Mouse (Mus musculus) left cerebral cortex, postnatal 25 days (tissue): Measurements from ENCODE around the gene Rasl11a. TPM values are rescaled to one million over a fixed set of nuclear protein-coding genes. Genes with fewer than 3 reads are reported as not detected.

ENCODE experiments used
- DNase-seq, 2 experiments: peaks; one replicate each; pipeline ENCODE4 v3.0.0; 2022; ENCODE audit warnings: low spot score in 2 of 2, mixed read lengths in 1 of 2
- intact Hi-C: fragments of 180-260 bp; cut with DNase I; formaldehyde crosslinking; loops from one replicate; pipeline ENCODE4 v1.15.1; 2025
- total RNA-seq, 2 experiments: library from RNA; stranded (reverse); gene quantifications; 2 replicates each; pipeline ENCODE4 v1.2.3; 2021

Gene Rasl11a
- total RNA-seq = 10 to 100 TPM in 1 of 2 experiments, 1 to 10 TPM in 1; 7.1 to 11.2 TPM

DNA sequence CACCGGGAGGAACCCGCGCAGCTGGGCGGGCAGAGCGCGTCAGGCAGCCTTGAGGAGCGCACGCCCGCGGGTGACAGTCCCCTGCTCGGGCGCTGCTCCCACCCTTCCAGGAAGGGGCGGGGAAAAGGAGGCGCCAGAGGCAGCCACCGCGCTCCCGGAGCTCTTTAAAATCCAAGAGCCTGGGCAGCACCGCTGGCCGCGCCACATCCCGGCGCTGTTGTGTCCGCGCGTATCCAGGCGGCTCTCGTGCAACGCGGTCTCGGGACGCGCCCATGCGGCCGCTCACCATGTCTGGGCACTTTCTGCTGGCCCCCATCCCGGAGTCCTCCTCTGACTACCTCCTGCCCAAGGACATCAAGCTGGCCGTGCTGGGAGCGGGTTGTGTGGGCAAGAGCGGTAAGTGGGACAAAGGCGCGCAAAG is at the start of gene Rasl11a:
TSS of gene Rasl11a (plus strand) at position 127 of the 421 bp plus-strand sequence.
- intact Hi-C loops = loop anchor here (5.0 kb wide), 2 partner anchors 57 to 138 kb away; no protein-coding TSS in a partner anchor

GRCm38 (mm10) chr5:146795728-146796127 is 49.1 kb upstream of the Rasl11a start:
- DNase-seq = peak; percentile 47 to 57
- intact Hi-C loops = no loop called here

More for the DNA sequence above, at the start of gene Rasl11a:
- peak; percentile 82 to 86 for DNase-seq

GRCm38 (mm10) chr5:146798031-146798430 is 46.8 kb upstream of the Rasl11a start:
- intact Hi-C loops = no loop called here
- no peak for DNase-seq

DNA sequence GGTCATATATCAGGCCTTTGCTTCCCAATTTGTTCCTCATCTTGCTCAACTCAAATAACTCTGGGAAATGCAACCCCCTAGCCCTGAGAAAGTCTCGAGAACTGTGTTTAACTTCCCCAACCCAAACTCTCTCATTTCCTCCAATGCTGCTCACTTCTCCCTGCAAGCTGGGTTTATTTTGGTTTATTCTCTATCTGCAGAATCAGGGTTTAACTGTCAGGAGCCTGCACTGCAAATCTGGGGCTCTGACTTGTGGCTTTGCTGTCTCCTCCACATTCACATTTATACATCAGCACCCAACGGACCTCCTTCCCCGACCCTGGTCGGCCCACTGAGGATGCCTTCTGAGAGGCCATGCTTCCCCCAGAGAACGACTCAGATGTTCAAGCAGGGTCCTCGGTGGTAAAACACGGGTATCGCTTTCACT is 38.9 kb upstream of the Rasl11a start:
- intact Hi-C loops = no loop called here
- DNase-seq = no peak

DNA sequence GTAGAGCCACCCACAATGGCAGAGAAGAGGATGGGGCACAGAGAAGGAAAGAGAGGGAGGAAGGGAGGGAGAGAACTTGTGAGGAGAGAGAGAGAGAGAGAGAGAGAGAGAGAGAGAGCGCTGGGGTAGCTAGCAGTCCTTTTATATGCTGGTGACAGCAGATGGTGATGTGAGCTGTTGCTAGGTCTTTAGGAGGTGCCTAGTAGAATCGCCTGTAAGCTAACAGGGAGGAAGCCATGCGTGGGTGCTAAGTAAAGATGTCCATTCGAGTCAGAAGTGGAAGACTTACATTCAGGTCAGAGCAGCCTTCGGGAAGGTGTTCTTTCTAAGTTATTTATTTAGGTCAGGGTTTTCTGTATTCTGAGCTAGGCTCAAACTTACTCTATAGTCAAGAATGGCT is 34.9 kb upstream of the Rasl11a start:
- intact Hi-C loops = no loop called here
- peak; percentile 39 to 81 for DNase-seq

- intact Hi-C loops = no loop called here
- DNase-seq = no peak
These were observed 32.0 kb upstream of the Rasl11a start for GRCm38 (mm10) chr5:146812866-146813265.

GRCm38 (mm10) chr5:146813421-146813820 is 31.4 kb upstream of the Rasl11a start:
- intact Hi-C loops = no loop called here
- DNase-seq = no peak

DNA sequence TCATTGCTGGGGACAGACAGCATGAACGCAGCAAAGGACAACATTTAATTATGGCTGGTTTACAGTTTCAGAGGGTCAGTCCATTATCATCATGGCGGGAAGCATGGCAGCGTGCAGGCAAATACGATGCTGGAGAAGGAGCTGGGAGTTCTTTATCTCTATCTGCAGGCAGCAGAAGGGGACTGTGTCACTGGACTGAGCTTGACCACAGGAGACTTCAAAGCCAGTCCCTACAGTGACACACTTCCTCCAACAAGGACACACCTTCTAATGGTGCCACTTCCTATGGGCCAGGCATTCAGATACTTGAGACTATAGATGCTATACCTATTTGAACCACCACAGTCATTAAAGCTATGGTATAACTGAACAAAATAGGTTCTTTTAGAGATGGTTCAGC is 29.5 kb upstream of the Rasl11a start:
- intact Hi-C loops = no loop called here
- DNase-seq = no peak

- intact Hi-C loops = no loop called here
- DNase-seq = peak in 1 of 2 experiments; percentile 74
These were observed 27.3 kb upstream of the Rasl11a start for GRCm38 (mm10) chr5:146817583-146817982.

DNA sequence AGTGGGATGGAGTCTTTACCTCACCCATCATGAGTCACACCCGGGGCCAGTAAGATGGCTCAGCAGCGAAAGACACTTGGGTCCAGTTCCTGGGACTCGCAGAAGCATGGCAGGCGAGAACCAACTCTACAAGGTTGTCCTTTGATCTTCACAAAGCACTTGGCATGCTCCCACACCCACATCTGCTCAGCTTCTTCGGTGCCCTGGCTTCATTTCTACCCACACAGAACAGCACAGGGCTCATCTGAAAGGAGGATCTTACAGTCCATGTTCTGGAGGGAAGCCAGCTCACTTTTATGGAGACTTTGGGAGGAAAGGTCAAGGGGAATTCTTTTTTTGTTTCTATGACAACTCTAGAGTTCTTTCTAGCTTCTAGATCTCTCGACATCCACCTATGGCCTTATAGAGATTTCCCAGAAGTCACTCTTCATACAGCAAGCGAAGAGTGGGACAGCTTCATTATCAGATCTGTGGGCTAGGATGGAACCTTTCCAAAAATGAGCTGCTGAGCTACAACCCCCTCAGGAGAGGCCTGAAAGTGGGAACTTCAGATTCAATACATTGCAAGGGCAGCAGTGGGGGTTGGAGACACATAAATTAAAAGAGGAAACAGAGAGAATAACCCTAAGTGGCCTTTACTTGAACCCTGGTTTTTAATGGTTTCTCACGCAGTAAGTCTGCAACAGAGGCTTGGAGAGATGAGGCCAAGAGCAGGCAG is 25.8 kb upstream of the Rasl11a start:
- DNase-seq = no peak
- intact Hi-C loops = no loop called here

DNA sequence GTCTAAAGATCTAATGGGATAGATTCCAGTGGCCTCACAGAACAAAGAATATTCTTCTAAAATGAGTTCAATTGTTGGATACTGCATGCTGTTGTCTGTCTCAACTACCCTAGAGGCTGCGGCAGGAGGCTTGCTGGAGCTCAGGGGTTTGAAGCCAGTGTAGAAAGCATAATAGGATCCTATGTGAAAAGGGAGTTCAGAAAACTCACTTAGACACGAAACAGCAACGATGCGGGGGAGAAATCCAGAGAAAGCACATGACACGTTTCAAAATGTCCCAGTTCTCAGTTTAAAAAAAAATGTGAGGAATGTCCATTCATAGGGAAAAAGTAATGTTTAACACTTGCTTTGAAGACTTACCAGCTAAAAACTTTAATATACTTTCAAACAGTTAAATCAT is 21.9 kb upstream of the Rasl11a start:
- DNase-seq = peak in 1 of 2 experiments; percentile 71
- intact Hi-C loops = no loop called here

- intact Hi-C loops = no loop called here
- no peak for DNase-seq
These were observed 15.3 kb upstream of the Rasl11a start for GRCm38 (mm10) chr5:146829528-146829927.

DNA sequence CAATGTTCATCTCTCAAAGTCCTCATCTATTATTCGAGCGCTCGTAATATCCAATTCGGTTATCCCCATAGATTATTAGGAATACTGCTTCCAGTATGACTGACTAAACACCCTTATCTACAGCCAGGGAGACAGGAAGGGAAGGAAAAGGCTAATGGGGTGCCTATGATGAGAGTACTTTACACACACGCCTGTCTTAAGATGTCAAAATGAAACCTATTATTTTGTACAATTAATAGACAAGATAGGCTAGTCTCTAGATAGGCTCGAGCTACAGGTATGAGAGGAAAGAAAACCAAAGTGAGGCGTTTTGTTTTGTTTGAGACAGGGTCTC is 12.5 kb upstream of the Rasl11a start:
- intact Hi-C loops = no loop called here
- DNase-seq = no peak

DNA sequence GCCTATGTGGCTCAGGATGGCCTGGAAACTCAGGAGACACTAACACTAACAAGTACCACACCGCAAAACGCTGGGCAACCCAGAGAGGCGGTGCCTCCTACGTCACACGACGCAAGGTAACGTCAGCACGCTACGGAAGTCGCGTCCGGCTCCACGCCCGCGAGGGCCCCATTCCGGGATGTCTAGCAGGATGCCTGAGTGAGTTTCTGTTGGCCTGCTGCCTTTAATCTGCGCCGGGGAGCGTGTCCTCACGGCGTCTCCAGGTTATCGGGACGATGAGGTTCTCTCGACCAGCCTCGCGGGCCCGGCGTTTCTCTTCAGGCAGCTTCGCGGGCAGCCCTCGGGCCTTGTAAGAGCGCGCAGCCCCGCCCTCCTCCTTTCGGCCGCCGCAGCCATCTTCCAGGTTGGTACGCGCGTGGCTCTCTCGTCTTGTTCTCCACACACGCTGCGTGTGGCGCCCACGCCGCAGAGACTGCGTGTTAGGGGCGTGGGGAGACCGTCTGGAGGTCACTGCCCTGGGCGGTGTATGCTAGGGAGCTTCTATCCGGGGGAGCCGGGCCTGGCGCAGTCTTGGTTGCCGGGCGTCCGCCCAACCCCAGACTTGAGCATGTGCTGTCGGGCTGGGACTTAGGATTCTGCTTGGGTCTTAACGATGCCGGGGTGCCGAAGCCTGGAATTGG is 12.0 kb upstream of the Rasl11a start, which contains the start of gene Rpl21:
TSS of gene Rpl21 (plus strand) at position 122 of the 680 bp plus-strand sequence.
- intact Hi-C loops = loop anchor here (1.0 kb wide), 1 partner anchor 39 kb away; no protein-coding TSS in a partner anchor
- peak; percentile 97 for DNase-seq

- intact Hi-C loops = loop anchor here (1.0 kb wide), 1 partner anchor 39 kb away; no protein-coding TSS in a partner anchor
- no peak for DNase-seq
These were observed 11.1 kb upstream of the Rasl11a start for GRCm38 (mm10) chr5:146833673-146834201.

DNA sequence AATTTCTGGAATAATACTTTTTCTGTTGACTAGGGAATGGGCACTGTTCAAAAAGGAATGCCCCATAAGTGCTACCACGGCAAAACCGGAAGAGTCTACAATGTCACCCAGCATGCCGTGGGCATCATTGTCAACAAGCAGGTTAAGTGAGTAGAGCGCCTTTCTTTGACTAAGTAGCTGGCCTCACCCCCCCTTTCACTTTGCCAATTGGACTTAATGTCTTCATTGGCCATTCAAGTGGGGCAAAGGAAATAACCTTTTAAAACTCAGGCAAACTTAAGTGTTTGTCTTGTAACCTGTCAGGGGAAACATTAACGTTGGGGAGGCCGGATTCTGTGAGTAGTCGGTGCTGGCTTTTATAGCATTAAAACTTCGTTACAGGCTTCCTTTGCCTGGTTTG is 9.9 kb upstream of the Rasl11a start:
- no peak for DNase-seq
- intact Hi-C loops = loop anchor here (5.0 kb wide), 1 partner anchor 103 kb away; no protein-coding TSS in a partner anchor

GRCm38 (mm10) chr5:146837967-146838720 is 6.7 kb upstream of the Rasl11a start:
- DNase-seq = peak in 1 of 2 experiments; percentile 70
- intact Hi-C loops = loop anchor here (5.0 kb wide), 1 partner anchor 106 kb away; no protein-coding TSS in a partner anchor

GRCm38 (mm10) chr5:146838836-146839648 is 5.8 kb upstream of the Rasl11a start:
- no peak for DNase-seq
- intact Hi-C loops = loop anchor here (5.0 kb wide), 1 partner anchor 107 kb away; no protein-coding TSS in a partner anchor

DNA sequence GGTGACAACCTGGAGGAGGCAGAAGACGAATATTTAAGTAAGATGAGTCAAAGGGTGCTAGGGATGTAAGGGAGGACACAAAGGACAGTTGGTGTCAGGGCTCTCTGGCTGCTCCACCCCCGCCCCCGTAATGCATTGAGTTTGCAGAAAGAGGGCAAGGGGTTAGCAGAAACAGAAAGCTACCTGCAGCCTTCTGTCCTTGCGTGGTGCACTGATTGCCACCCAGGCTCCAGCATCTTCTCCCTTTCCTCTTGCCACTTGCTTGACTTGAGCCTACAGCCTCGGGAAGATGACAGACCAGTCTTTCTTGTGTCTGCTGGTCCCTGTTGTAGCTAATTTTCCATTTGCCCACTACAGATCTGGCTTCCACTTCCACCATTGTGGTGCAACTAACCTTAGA is 5.1 kb upstream of the Rasl11a start:
- intact Hi-C loops = loop anchor here (5.0 kb wide), 1 partner anchor 107 kb away; no protein-coding TSS in a partner anchor
- DNase-seq = no peak
